Mouse (Mus musculus) left cerebral cortex, postnatal 10 days (tissue): ENCODE results near the gene Serpinb13. TPM values are rescaled to one million over a fixed set of nuclear protein-coding genes. Genes with fewer than 3 reads are reported as not detected.
A peak's percentile ranks its signal among the peaks of the same experiment; 100 is the strongest.
"Not testable (repeated sequence)": the region's sequence is repeated elsewhere in the genome, so short reads cannot be mapped to it uniquely, and the experiment has no call there.

Experiments used
- DNase-seq, 2 experiments: peaks; one replicate each; pipeline ENCODE4 v3.0.0; 2021 to 2022; ENCODE audit warnings: low spot score in 2 of 2, mixed read lengths in 1 of 2; ENCODE audit errors: extremely low spot score in 1 of 2
- intact Hi-C: fragments of 180-260 bp; cut with DNase I; formaldehyde crosslinking; loops from one replicate; pipeline ENCODE4 v1.15.1; 2025
- total RNA-seq, 2 experiments: library from RNA; stranded (reverse); gene quantifications; 2 replicates each; pipeline ENCODE4 v1.2.3; 2021

Gene Serpinb13
- total RNA-seq: not detected

DNA sequence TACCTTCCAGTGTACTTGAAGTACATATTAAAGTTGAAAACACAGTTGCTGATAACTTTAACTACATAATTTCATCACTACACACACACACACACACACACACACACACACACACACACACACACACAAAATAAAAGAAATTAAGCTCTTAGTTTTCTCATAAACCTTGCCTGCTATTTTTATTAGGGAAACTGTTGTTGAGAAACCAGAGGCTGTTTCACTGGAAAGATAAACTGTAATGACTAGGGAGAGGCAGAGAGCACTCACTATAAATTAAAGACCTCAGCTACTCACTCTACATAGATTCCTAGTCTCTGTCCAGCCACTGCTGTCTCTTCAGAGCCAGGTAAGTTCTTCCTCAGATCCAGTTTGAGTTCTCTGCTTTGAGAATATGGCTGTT is at the start of gene Serpinb13:
Serpinb13 (plus strand) TSS at position 301 of the 400 bp plus-strand sequence.
- no peak for DNase-seq
- intact Hi-C loops: no loop called here

DNA sequence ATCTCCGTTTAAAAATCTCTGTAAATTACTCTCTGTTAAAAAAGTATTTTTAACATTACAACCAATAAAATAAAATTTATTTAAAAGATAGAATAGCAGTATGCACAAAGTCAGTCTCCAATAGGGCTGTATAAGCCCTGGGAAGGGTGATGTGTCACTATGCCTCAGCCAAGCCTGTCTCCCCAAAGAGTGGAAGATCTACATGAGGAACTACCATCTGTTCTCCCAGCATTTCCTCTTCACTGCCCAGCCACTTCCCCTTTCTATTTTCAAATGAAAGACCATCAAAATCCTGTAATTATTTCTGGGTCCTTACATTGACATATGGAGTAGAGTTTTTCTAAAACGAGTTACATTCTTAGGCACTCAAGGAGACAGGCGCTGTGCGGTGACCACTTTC is 48.8 kb upstream of the Serpinb13 start:
- peak in 1 of 2 experiments; percentile 1 for DNase-seq
- intact Hi-C loops: no loop called here

DNA sequence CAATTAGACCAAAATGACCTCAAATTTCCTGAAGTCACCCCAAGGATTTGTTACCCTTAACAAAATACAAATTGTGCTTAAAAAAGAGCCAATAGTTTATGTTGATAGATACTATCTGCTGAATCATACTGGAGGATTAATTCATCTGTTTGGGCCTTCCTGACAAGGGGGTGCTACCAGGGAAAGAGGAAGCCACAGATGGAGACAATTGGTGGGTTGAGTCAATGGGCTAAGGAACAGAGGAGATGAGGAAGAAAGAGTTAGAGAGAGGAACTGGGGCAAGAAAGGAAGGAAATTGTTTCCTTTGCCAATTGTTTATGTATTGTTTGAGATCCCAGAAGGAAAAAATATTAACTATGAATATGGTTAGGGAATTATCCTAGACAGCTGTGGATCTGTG is 47.1 kb upstream of the Serpinb13 start:
- intact Hi-C loops: no loop called here
- DNase-seq: no peak

DNA sequence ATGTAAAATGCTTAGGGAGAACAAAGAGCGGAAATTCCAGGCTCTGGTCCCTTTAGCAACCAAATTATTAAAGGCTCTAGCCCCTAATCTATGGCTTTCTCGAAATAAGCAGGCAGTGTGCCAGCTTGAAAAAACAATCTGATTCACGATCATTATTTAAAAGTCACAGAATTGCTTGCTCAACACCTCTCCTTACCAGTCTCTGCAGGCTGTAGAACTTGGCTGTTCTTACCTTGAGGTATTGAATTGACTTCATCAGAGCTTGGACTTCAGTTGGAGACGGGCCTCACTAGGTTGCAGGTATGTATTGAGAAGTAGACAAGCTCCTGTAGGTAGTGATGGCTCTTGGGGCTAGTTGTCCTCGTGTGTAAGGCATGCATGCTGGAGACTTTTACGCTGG is 46.5 kb upstream of the Serpinb13 start, which contains the start of gene Serpinb12:
Serpinb12 (plus strand) TSS at position 185 of the 400 bp plus-strand sequence.
- intact Hi-C loops: no loop called here
- no peak for DNase-seq

DNA sequence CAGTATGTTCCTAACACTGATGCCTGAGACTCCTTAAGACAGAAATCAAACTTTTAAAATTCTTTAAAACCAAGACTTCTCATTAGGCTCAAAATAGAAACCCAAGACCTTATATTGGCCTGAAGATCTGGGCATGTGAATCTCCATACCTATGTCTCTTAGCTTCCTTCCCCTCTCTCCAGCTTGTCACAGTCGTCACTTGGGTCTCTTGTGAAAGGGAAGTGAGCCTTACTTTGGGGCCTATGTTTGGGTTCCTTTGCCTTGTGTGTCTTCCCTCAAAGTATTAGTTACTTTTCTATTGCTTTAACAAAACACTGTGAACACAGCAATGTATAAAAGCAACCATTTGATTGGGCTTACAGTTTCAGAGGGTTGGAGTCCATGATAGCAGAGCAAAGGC is 33.6 kb upstream of the Serpinb13 start:
- intact Hi-C loops: no loop called here
- no peak for DNase-seq

DNA sequence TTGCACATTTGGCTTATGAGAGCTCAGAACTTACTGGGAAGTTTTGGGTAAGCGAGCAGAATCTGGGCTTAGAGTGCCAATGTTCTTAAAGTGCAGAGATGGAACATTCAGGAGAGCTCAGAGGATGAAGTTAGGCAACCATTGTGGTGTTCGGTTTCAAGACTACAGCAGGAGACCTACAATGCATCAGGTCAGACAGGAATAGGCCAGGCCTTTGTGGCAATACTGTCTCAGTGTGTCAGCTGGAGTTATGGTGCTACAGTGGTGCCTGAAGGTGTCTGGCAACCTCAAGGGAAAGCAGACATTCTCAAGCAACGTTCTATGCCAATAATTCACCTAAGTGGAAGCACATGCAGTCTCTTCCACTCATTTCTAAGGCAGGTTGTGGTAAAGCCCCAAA is 20.8 kb upstream of the Serpinb13 start:
- DNase-seq: no peak
- intact Hi-C loops: no loop called here

DNA sequence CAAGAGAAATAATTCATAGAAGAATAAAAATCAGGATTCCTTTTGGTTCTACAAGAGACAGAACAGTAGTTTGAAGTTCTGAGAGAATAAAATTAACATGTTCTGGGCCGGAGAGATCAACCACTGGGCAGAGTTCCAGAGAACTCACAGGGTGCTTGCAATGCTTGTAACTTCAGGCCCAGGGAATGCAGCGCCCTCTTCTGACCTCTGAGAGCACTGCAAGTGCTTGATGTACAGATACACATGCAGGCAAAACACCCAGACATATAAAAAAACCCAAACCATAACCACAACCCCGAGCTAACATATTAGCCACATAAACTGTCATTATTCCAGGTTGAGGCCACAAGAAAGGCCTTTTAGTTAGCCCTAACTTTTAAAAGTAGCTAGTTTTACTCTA is 19.8 kb upstream of the Serpinb13 start:
- peak in 1 of 2 experiments; percentile 22 for DNase-seq

DNA sequence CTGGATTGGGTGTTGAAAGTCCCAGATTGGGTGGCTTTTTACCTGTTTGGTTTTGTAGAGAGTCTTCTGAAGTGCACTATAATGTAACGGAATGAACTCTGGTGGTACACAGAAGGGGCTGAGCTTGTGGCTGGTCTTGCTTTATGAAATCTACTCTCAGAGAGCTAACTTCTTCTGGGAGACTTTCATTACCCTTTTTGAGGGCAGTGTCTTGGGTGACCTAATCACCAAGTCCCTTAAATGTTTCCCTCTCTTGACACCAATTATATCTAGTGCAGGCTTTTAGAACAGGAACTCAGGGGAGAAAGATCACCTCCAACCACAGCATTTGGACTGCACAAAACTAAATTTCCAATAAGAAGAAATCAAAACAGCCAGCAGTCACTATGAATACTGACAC is 2.3 kb downstream of the Serpinb13 start:
- DNase-seq: no peak
- intact Hi-C loops: no loop called here

More for the DNA sequence above, 19.8 kb upstream of the Serpinb13 start:
- intact Hi-C loops: no loop called here

DNA sequence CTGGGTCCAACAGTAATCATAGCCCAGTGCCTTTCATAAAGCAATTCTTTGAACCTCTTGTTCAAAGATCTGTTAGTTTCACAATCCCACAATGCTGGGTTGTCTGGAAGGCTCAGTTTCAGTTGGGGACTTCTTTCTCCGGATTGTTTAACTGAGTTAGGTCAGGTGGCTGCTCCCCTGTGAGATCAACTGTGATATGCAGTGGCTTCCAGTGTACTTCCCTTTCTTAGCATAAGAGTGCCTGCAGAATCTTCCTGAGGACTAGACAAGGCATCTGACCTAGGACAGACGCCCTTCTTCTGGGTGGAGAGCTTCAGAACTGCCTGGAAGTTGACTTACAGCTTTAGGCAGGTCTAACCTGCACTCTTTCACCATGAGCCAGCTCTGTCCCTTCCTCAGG is 3.1 kb downstream of the Serpinb13 start:
- intact Hi-C loops: no loop called here
- no peak for DNase-seq

DNA sequence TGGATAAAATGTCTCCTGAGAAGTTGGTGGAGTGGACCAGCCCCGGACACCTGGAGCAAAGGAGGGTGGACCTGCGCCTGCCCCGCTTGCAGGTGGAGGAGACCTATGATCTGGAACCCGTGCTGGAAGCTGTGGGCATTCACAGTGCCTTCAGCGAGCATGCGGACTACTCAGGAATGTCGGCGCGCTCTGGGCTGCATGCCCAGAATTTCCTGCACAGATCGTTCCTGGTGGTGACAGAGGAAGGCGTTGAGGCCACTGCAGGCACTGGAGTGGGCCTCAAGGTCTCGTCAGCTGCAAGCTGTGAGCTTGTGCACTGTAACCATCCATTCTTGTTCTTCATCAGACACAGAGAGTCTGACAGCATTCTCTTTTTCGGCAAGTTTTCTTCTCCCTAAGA is 19.6 kb downstream of the Serpinb13 start:
- DNase-seq: no peak
- intact Hi-C loops: no loop called here

DNA sequence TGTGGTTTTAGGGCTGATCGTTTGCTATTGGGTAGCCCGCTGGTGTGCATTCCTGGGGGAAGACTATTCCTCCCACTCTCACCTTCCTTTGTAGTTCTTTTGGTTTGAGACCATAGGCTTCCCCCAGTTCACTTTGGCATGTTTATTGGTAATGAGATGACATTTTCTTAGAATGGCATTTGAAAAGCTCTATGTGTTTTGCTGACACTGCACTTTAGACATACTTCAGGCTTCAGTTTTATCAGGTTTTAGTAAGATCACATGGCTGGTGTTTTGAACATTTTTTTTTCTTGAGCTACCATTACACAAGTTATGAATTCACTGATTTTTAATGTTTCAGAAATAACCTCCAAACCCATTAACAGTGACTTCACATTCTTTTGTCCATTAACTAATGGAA is 21.0 kb downstream of the Serpinb13 start:
- intact Hi-C loops: no loop called here
- DNase-seq: no peak

DNA sequence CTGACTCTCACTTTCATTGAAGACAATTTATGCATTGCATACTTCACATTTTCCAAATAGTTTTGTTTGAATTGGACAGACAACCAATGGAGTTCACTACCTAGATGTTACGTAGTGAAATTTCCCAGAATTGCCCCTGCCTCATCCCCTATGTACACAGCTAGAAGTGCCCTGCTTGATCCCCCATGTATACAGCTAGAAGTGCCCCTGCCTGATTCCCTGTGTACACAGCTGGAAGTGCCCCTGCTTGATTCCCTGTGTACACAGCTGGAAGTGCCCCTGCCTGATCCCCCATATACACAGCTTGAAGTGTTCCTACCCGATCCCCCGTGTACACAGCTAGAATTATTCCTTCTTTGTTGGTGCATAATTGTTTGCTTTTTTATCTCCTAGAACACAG is 25.5 kb downstream of the Serpinb13 start:
- intact Hi-C loops: no loop called here
- DNase-seq: no peak

DNA sequence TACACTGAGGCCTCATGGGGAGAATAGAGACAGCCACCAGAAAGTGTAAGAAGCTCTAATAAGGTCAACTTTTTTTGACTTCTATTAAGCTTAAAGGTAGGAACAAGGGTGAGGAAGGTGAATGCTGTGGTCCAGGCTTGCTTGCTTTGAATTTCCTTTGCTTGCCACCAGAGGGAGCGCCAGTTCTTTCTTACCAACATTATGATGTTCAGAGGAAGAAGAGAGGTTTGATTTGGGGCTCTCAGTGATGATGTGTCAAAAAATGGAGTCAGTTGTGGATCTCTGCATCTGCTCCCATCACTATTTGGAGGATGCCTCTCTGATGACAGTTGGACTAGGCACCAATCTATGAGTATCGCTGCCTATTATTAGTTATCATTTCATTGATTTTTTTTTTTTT is 33.7 kb downstream of the Serpinb13 start:
- intact Hi-C loops: loop anchor here (10.0 kb wide), 1 partner anchor 210 kb away; no protein-coding TSS in a partner anchor
- peak; percentile 11 to 38 for DNase-seq

DNA sequence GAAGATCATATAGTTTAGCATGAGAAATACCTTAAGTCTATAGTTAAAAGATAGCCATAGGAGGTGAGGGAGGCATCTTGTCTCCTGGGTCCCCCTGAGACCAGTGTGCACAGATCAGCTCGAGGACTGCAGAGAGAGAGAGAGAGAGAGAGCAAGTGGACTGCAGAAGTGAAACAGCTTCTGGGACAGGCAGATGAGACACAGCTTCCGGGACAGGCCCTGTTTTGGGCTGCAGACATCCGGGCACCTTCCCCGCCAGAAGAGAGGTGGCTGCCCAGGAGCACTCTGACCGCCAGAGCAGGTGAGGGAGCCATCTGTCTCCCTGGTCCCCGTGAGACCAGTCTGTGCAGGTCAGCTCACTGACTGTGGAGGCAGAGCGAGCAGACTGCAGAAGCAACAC is 34.4 kb downstream of the Serpinb13 start:
- intact Hi-C loops: loop anchor here (10.0 kb wide), 1 partner anchor 210 kb away; no protein-coding TSS in a partner anchor
- DNase-seq: no peak

DNA sequence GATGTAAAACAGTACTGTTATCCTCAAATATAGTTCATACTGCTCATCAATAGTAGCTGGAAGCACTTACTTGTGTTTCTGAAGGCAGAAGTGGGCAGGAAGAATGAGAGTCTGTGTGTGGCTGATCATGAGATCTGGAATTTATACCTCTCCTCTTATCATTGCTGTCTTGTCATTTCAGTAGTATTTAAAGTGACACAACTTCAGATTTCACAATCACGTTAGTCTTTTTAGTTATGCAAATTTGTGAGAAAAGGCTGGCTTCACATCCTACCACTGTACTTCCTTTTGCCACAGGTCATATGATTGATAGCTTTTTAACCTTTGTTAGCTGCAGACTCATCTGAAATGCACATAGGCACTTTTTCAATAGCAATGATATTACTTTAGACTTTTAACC is 45.1 kb downstream of the Serpinb13 start:
- intact Hi-C loops: no loop called here
- DNase-seq: no peak

DNA sequence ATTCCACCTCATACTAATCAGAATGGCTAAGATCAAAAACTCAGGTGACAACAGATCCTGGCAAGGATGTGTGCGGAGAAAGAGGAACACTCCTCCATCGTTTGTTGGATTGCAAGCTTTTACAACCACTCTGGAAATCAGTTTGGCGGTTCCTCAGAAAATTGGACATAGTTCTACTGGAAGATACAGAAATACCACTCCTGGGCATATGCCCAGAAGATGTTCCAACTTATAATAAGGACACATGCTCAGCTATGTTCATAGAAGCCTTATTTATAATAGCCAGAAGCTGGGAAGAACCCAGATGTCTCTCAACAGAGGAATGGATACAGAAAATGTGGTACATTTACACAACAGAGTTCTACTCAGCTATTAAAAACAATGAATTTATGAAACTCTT is 53.5 kb downstream of the Serpinb13 start:
- DNase-seq: peak in 1 of 2 experiments; percentile 19

More for the DNA sequence above, 53.5 kb downstream of the Serpinb13 start:
- intact Hi-C loops: not testable (repeated sequence)

Other genes starting within 250 kb of the Serpinb13 start
- 10 to 100 TPM; 23.2 to 27.0 TPM for gene Kdsr, start 221.3 kb upstream of the Serpinb13 start, total RNA-seq
- 10 to 100 TPM; 43.2 to 44.6 TPM for gene Vps4b, start 184.3 kb upstream of the Serpinb13 start, total RNA-seq
- not detected for gene Serpinb5, start 119.8 kb upstream of the Serpinb13 start, total RNA-seq
- not detected for gene Serpinb12, start 46.5 kb upstream of the Serpinb13 start, total RNA-seq
- gene Serpinb3a, start 71.3 kb downstream of the Serpinb13 start, total RNA-seq: not detected
- gene Serpinb3d, start 102.5 kb downstream of the Serpinb13 start, total RNA-seq: not detected